Mouse (Mus musculus) G1E (cell line): ENCODE measurements around the gene Cacng7.

Source experiments
- CTCF ChIP-seq: IDR thresholded peaks from 2 replicates; pipeline ENCODE4 v1.5.1; 2012; ENCODE audit warnings: low read depth, low read length, inconsistent platforms, mixed read lengths
- GATA1 ChIP-seq: IDR thresholded peaks from 2 replicates; pipeline ENCODE4 v1.6.1; 2012; ENCODE audit warnings: borderline replicate concordance, low read length, inconsistent platforms, mixed read lengths
- GATA2 ChIP-seq: IDR thresholded peaks from 2 replicates; pipeline ENCODE4 v1.6.1; 2012; ENCODE audit warnings: low read depth, low read length, inconsistent platforms, borderline replicate concordance
- TAL1 ChIP-seq: conservative IDR thresholded peaks from 2 replicates; pipeline ENCODE4 v1.6.1; 2012; ENCODE audit warnings: low read depth, low read length, inconsistent platforms, mixed read lengths

GRCm38 (mm10) chr7:3397355-3397754 lies 64.6 kb downstream of the Cacng7 start:
- TF ChIP-seq CTCF (no peak), GATA1 (no peak), GATA2 (no peak), TAL1 (no peak)
